Mouse (Mus musculus) MEL (cell line): ENCODE measurements around the gene Zfp865. TPM values are rescaled to one million over a fixed set of nuclear protein-coding genes. Genes with fewer than 3 reads are reported as not detected.
"Not testable (repeated sequence)": the region's sequence is repeated elsewhere in the genome, so short reads cannot be mapped to it uniquely, and the experiment has no call there.

Experiments used
- DNase-seq: peaks from one replicate; pipeline ENCODE4 v3.0.0; 2011; ENCODE audit warnings: low read depth, low spot score
- H3K27ac ChIP-seq: 2 replicates; pipeline ENCODE4 v1.5.1; 2012; ENCODE audit warnings: low read depth, mild to moderate bottlenecking, control low read depth, low read length, moderate library complexity; ENCODE audit not compliant: control insufficient read depth
- H3K27me3 ChIP-seq, 2 experiments: fragments of 150-350 bp in 1 of 2; sonication (generic) in 1 of 2; 2 replicates each; pipeline ENCODE4 v1.6.1; 2012; ENCODE audit warnings: low read length in 2 of 2, mild to moderate bottlenecking in 2 of 2, improper control_type of control experiment in 1 of 2, moderate library complexity in 1 of 2; ENCODE audit not compliant: insufficient read depth in 2 of 2, control insufficient read depth in 1 of 2
- H3K36me3 ChIP-seq, 2 experiments: 2 replicates each; pipeline ENCODE4 v1.6.1; 2012 to 2014; ENCODE audit warnings: low read length in 2 of 2, improper control_type of control experiment in 1 of 2, inconsistent platforms in 1 of 2, mild to moderate bottlenecking in 1 of 2; ENCODE audit not compliant: insufficient read depth in 2 of 2, control insufficient read depth in 1 of 2
- H3K4me1 ChIP-seq, 2 experiments: fragments of 150-350 bp in 1 of 2; sonication (generic) in 1 of 2; 2 replicates each; pipeline ENCODE4 v1.6.1; 2012; ENCODE audit warnings: low read length in 2 of 2, improper control_type of control experiment in 1 of 2, mild to moderate bottlenecking in 1 of 2; ENCODE audit not compliant: insufficient read depth in 2 of 2, control insufficient read depth in 1 of 2
- H3K4me3 ChIP-seq, 2 experiments: fragments of 150-350 bp in 1 of 2; sonication (generic) in 1 of 2; 2 replicates each; pipeline ENCODE4 v1.5.1; 2012; ENCODE audit warnings: low read depth in 2 of 2, low read length in 2 of 2, mild to moderate bottlenecking in 2 of 2, moderate library complexity in 2 of 2, control low read depth in 1 of 2, improper control_type of control experiment in 1 of 2; ENCODE audit not compliant: control insufficient read depth in 1 of 2, insufficient read depth in 1 of 2
- H3K79me2 ChIP-seq: 2 replicates; pipeline ENCODE4 v1.6.1; 2012; ENCODE audit warnings: mild to moderate bottlenecking, low read length, moderate library complexity; ENCODE audit not compliant: control insufficient read depth, poor library complexity, insufficient read depth
- H3K9ac ChIP-seq: 2 replicates; pipeline ENCODE4 v1.6.1; 2012; ENCODE audit warnings: low read depth, mild to moderate bottlenecking, control low read depth, low read length, moderate library complexity; ENCODE audit not compliant: control insufficient read depth, poor library complexity, severe bottlenecking
- H3K9me3 ChIP-seq: fragments of 150-350 bp; sonication (generic); replicated peaks from 2 replicates; pipeline ENCODE4 v1.6.1; 2012; ENCODE audit warnings: mild to moderate bottlenecking, low read length, improper control_type of control experiment, moderate library complexity; ENCODE audit not compliant: insufficient read depth
- CTCF ChIP-seq, 3 experiments: IDR thresholded peaks in 2 of 3; conservative IDR thresholded peaks in 1 of 3; 2 replicates each; pipeline ENCODE4 v1.5.1; 2011 to 2012; ENCODE audit warnings: low read length in 3 of 3, low read depth in 2 of 3, mild to moderate bottlenecking in 2 of 3, improper control_type of control experiment in 1 of 3, inconsistent platforms in 1 of 3, mixed read lengths in 1 of 3, moderate library complexity in 1 of 3; ENCODE audit not compliant: control insufficient read depth in 1 of 3, insufficient read depth in 1 of 3, poor library complexity in 1 of 3, severe bottlenecking in 1 of 3
- JUND ChIP-seq: IDR thresholded peaks from 2 replicates; pipeline ENCODE4 v1.6.1; 2011; ENCODE audit warnings: low read depth, mild to moderate bottlenecking, improper control_type of control experiment, low read length
- MAZ ChIP-seq: IDR thresholded peaks from 2 replicates; pipeline ENCODE4 v1.6.1; 2012; ENCODE audit warnings: low read depth, mild to moderate bottlenecking, inconsistent platforms, low read length, improper control_type of control experiment
- NELFE ChIP-seq: IDR thresholded peaks from 2 replicates; pipeline ENCODE4 v1.6.1; 2011; ENCODE audit warnings: low read depth, low read length, improper control_type of control experiment
- NRF1 ChIP-seq: IDR thresholded peaks from 2 replicates; pipeline ENCODE4 v1.6.1; 2014; ENCODE audit warnings: low read depth, mild to moderate bottlenecking, inconsistent platforms, low read length, improper control_type of control experiment, moderate library complexity; ENCODE audit not compliant: poor library complexity, insufficient read depth, severe bottlenecking
- USF2 ChIP-seq, 2 experiments: IDR thresholded peaks; 2 replicates each; pipeline ENCODE4 v1.6.1; 2011 to 2012; ENCODE audit warnings: improper control_type of control experiment in 2 of 2, low read length in 2 of 2, borderline replicate concordance in 1 of 2, inconsistent platforms in 1 of 2, low read depth in 1 of 2, mild to moderate bottlenecking in 1 of 2; ENCODE audit not compliant: insufficient read depth in 1 of 2
- ZNF384 ChIP-seq: IDR thresholded peaks from 2 replicates; pipeline ENCODE4 v1.6.1; 2012; ENCODE audit warnings: low read depth, mild to moderate bottlenecking, inconsistent platforms, low read length, improper control_type of control experiment
- polyA plus RNA-seq, 2 experiments: library from polyadenylated mRNA; stranded (reverse) in 1 of 2; unstranded in 1 of 2; fragments of >175 nt in 1 of 2; fragments of >200 nt in 1 of 2; gene quantifications; 2 replicates each; pipeline versions ENCODE4 v1.2.1 to v1.2.4; 2012; ENCODE audit warnings: low replicate concordance in 2 of 2, low read depth in 1 of 2; ENCODE audit not compliant: insufficient read length in 2 of 2, insufficient read depth in 1 of 2, missing spikeins in 1 of 2
- total RNA-seq: library from RNA; depleted of rRNA; stranded (reverse); fragments of 300-350 nt; gene quantifications from 2 replicates; pipeline ENCODE4 v1.2.3, GENCODE M21; 2012

Zfp865 gene
- total and polyA plus RNA-seq, 3 experiments: 12.2 to 34.6 TPM; not detected in 1

DNA sequence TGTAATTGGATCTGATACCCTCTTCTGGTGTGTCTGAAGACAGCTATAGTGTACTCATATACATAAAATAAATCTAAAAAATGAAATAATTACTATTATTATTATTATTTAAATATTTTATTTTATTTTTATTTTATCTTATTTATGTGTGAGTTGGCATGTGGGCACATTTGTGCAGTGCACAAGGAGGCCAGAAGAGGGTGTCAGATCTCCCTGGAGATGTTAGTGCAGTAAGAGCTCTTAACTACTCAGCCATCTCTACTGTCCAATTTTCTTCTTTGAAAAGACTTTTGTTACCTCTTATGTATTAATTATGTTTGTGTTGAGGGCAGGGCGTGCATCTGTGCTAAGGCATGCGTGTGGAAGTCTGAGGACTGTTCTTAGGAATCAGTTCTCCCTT lies 20.3 kb upstream of the Zfp865 start (continued):
- TF ChIP-seq USF2 (IDR thresholded peaks at IDR 0.05; ENCODE audit: borderline replicate concordance in 1 of 2, insufficient read depth in 1 of 2, low read depth in 1 of 2, low read length in 2 of 2): no peak
- no peak for TF ChIP-seq JUND
- TF ChIP-seq ZNF384: no peak
- no peak for TF ChIP-seq NELFE
- TF ChIP-seq, all 39 proteins: peak for 4

GRCm38 (mm10) chr7:5002876-5003275 lies 17.3 kb upstream of the Zfp865 start:
- H3K36me3 ChIP-seq, H3K4me1 ChIP-seq, H3K27ac ChIP-seq, H3K9ac ChIP-seq, H3K27me3 ChIP-seq, H3K79me2 ChIP-seq, H3K9me3 ChIP-seq, DNase-seq, H3K4me3 ChIP-seq: not testable (repeated sequence)

GRCm38 (mm10) chr7:5008229-5008628 lies 11.9 kb upstream of the Zfp865 start:
- Histone ChIP-seq H3K27ac (no peak overlapping the region), H3K9me3 (no peaks in the 10 kb centered on the region), H3K27me3 (no peaks in the 10 kb centered on the region), H3K9ac (no peak overlapping the region), H3K36me3 (peaks cover 0 to under 1% of the 10 kb centered on the region in 2 experiments; a peak in 3 of 4 replicates)
- TF ChIP-seq NRF1 (no peak), CTCF (IDR thresholded peaks at IDR 0.05 in 2 of 3, conservative IDR thresholded peaks at IDR 0.05 in 1 of 3; ENCODE audit: control insufficient read depth in 1 of 3, insufficient read depth in 1 of 3, low read depth in 2 of 3, low read length in 3 of 3, poor library complexity in 1 of 3, severe bottlenecking in 1 of 3) (peak in 1 of 3 experiments; percentile 20; a peak in 2 of 6 replicates)
- TF ChIP-seq, all 39 proteins: peak for 1
- no peak overlapping the region for H3K4me3 ChIP-seq
- DNase-seq: no peak
- H3K79me2 ChIP-seq: no peaks in the 10 kb centered on the region
- H3K4me1 ChIP-seq: no peaks in the 10 kb centered on the region; a peak in 1 of 4 replicates

DNA sequence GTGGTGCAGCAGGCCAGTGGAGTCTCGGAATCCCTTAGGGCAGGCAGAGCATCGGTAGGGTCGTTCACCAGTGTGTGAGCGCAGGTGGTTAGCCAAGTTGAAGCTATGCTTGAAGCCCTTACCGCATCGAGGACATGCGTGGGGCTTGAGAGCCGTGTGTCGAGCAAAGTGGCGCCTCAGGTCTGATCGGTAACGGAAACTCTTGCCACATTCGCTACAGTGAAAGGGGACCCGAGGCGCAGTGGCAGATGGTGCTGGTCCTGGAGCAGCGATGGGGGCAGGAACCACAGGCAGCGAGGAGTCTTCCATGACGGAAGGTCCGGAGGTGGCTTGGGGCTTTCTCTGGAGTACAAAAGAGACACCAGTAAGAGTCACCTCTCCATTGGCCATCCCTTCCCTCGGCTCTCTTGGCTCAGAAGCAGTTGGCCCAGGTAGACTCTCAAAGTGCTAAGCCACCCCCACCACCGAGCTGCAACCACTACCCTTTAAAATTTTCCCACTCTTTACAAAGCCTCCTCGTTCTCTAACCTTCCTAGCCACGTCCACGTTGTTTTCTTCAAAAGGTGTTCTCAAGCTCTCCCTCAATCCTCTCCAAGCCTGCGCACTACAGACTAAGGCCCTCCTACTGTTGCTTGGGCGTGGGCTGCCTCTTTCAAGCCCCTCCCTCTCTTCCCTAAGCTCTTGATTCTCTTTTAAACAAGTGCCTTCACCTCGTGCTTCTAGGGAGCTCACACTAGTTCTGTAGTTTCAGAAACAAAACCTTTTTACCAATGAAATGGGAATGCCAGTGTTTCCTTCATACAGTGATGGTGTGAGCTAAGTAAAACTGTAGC lies 7.3 kb upstream of the Zfp865 start:
- no peak overlapping the region for H3K4me3 ChIP-seq
- no peak for DNase-seq
- peaks cover 2% of the 10 kb centered on the region for H3K79me2 ChIP-seq
- TF ChIP-seq MAZ: no peak
- H3K4me1 ChIP-seq: peaks cover 2 to 4% of the 10 kb centered on the region in 2 experiments; a peak in 3 of 4 replicates
- H3K27me3 ChIP-seq: no peaks in the 10 kb centered on the region
- no peak overlapping the region for H3K9ac ChIP-seq
- no peak overlapping the region for H3K27ac ChIP-seq
- H3K9me3 ChIP-seq: no peaks in the 10 kb centered on the region
- H3K36me3 ChIP-seq: peaks cover 0 to 9% of the 10 kb centered on the region in 2 experiments; a peak in 3 of 4 replicates
